Mouse (Mus musculus): ENCODE results near the gene Supt20. TPM values are rescaled to one million over a fixed set of nuclear protein-coding genes. Genes with fewer than 3 reads are reported as not detected.

The Supt20 gene
- 32.7 and 33.9 TPM in 2 replicates for polyA plus RNA-seq (2012; rRNA removed)

GRCm38 (mm10) chr3:54692202-54693055 is at the start of gene Supt20:
Supt20 (plus strand) TSS chr3:54692807.

GRCm38 (mm10) chr3:54714253-54714652 is 21.6 kb downstream of the Supt20 start, which contains the start of gene Gm21958:
Gm21958 (minus strand) TSS chr3:54714353.

DNA sequence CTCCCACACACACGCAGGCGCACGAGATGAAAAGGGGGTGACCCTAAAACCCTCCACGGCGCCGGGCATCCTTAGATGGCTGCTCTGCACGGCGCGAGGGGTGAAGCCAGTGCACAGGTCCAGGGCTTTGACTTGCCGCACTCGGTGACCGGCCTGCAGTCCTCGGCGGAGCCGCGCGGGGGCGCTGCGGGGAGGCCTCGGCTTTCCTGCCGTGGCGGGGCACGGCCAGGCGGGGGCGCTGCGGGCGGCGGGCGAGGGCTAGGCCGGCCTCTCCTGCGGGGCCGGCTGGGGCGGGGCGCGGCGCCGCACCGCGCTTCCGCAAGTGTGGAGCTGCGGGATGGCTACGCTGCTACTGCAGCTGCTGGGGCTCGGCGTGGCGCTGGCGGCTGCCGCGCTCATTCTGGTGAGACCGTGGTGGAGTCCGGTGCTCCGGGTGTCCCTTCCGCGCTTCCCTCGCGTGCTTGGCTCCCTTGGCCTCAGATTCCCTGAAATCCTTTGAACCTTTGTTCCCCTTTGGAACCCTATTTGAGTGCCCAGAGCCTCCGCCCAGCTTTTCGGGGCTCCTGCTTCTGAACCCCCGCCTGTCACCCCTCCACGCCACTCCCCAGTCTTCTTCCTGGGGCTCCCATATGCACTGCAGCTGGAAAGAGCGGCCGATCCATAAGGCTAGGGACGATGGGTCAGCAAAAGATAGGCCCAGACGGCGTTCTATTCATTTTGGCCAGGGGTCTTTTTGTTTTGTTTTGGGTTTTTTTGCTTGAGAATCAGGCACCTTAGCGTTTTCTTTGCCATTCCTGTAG is 42.8 kb downstream of the Supt20 start, which contains the start of the genes Exosc8 and Alg5:
Exosc8 (minus strand) TSS at position 147 of the 800 bp plus-strand sequence.
Alg5 (plus strand) TSS at position 293 of the 800 bp plus-strand sequence.

GRCm38 (mm10) chr3:54755145-54756041 is 62.8 kb downstream of the Supt20 start, which contains the start of gene Smad9:
Smad9 (plus strand) TSS chr3:54755582.

Other genes with a start within 250 kb of the Supt20 start
- not detected in 2 replicates for gene Gm21958, start 21.5 kb downstream of the Supt20 start, polyA plus RNA-seq (2012; rRNA removed)
- 8.9 and 9.9 TPM in 2 replicates for gene Exosc8, start 42.6 kb downstream of the Supt20 start, polyA plus RNA-seq (2012; rRNA removed)
- gene Alg5, start 42.7 kb downstream of the Supt20 start, polyA plus RNA-seq (2012; rRNA removed), result 12.1 and 16.6 TPM in 2 replicates
- gene Smad9, start 62.8 kb downstream of the Supt20 start, polyA plus RNA-seq (2012; rRNA removed), result 1.2 and 1.7 TPM in 2 replicates
- 24.4 and 29.9 TPM in 2 replicates for gene Rfxap, start 115.0 kb downstream of the Supt20 start, polyA plus RNA-seq (2012; rRNA removed)
- gene Sertm1, start 223.1 kb downstream of the Supt20 start, polyA plus RNA-seq (2012; rRNA removed), result 0.05 and 0.09 TPM in 2 replicates

Measured in colon, adult 2 months (tissue).